Mouse (Mus musculus) testis, adult 2 months (tissue): ENCODE data around the gene Lima1.

Experiments used
- CTCF ChIP-seq: fragments of 200-500 bp; IDR thresholded peaks from 2 replicates; pipeline ENCODE4 v1.5.1; 2012; ENCODE audit warnings: low read depth, mild to moderate bottlenecking, inconsistent platforms, low read length, moderate library complexity; ENCODE audit not compliant: control insufficient read depth, insufficient read depth, insufficient replicate concordance
- POLR2A ChIP-seq: fragments of 200-500 bp; IDR thresholded peaks from 2 replicates; pipeline ENCODE4 v1.6.1; 2012; ENCODE audit warnings: low read depth, mild to moderate bottlenecking, inconsistent platforms, low read length, moderate library complexity; ENCODE audit not compliant: control insufficient read depth

- TF ChIP-seq POLR2A (peak; percentile 51; the same call in 1 of the 2 replicates), CTCF (no peak)
Measured at GRCm38 (mm10) chr15:99919601-99920158, 44.4 kb upstream of the Lima1 start.
